Mouse (Mus musculus) embryonic facial prominence, embryonic 14.5 days (tissue): ENCODE measurements at regions not wholly inside any gene's neighbourhood (a gene's known extent, or its start where the extent isn't known, plus 50 kb on each side); places are given as distances from the start of the nearest gene placed in this dataset.

ENCODE experiments used
- ATAC-seq: fragments of 200-750 bp; cut with Nextera tagmentation; 2 replicates; pipeline ENCODE4 v1.8.0; 2017; ENCODE audit warnings: low read depth, moderate number of reproducible peaks, moderate TSS enrichment
- DNase-seq: peaks from one replicate; pipeline ENCODE4 v3.0.0-alpha.2; 2015; ENCODE audit warnings: low spot score
- H3K27ac ChIP-seq: fragments of 300-500 bp; sonication (generic); replicated peaks from 2 replicates; pipeline ENCODE4 v1.5.1; 2014; ENCODE audit warnings: low read depth, mild to moderate bottlenecking, low read length, moderate library complexity
- H3K27me3 ChIP-seq: fragments of 300-500 bp; sonication (generic); replicated peaks from 2 replicates; pipeline ENCODE4 v1.6.1; 2014; ENCODE audit warnings: low read length; ENCODE audit not compliant: control insufficient read depth, insufficient read depth
- H3K36me3 ChIP-seq: fragments of 300-500 bp; sonication (generic); 2 replicates; pipeline ENCODE4 v1.6.1; 2014; ENCODE audit warnings: low read length, mixed read lengths; ENCODE audit not compliant: control insufficient read depth, insufficient read depth
- H3K4me1 ChIP-seq: fragments of 300-500 bp; sonication (generic); 2 replicates; pipeline ENCODE4 v1.6.1; 2014; ENCODE audit warnings: antibody characterized with exemption, low read length; ENCODE audit not compliant: control insufficient read depth, insufficient read depth
- H3K4me2 ChIP-seq: fragments of 300-500 bp; sonication (generic); 2 replicates; pipeline ENCODE4 v1.6.1; 2014; ENCODE audit warnings: low read depth, mild to moderate bottlenecking, low read length, moderate library complexity, mixed read lengths
- H3K4me3 ChIP-seq: fragments of 300-500 bp; sonication (generic); 2 replicates; pipeline ENCODE4 v1.5.1; 2014; ENCODE audit warnings: low read depth, mild to moderate bottlenecking, low read length
- H3K9ac ChIP-seq: fragments of 300-500 bp; sonication (generic); 2 replicates; pipeline ENCODE4 v1.6.1; 2014; ENCODE audit warnings: low read depth, mild to moderate bottlenecking, low read length, moderate library complexity, mixed read lengths
- H3K9me3 ChIP-seq: fragments of 300-500 bp; sonication (generic); 2 replicates; pipeline ENCODE4 v1.6.1; 2016; ENCODE audit warnings: low read length; ENCODE audit not compliant: control insufficient read depth
- WGBS: fragments of 180-500 bp; shearing (Covaris S2); extraction: QIAGEN DNeasy Blood & Tissue Kit; methylation state at CpG from one replicate; pipeline ENCODE4 v1.1.7; 2014; 5-methylcytosine and 5-hydroxymethylcytosine counted together

DNA sequence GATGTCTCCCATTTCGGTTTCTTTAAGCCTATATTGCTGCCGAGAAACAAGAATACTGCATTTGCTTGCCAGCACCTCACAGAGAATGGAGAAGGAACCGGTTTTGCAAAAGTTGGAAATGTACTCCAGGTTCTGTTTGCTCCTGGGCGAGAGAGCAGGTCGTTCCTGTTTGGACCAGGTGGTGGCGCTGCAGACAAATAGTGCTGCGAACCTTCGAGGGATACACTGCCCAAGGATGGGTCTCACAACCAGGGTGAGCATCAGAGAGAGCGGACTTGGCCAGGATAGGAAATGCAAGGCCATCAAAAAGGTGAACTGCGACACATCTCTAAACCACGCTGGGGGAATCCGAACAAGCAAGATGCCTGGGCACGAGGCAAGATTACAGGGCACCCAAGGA, 54.0 kb upstream of the Ets2 start:
- DNase-seq (peak; percentile 83), ATAC-seq (peak; percentile 81)
- H3K36me3 ChIP-seq = no peaks in the 10 kb centered on the region
- H3K4me3 ChIP-seq = no peak overlapping the region
- no peak overlapping the region for H3K9ac ChIP-seq
- no peaks in the 10 kb centered on the region for H3K27me3 ChIP-seq
- H3K4me2 ChIP-seq = no peak overlapping the region
- H3K4me1 ChIP-seq = 0 out of 2 replicates have a peak, but pooled peaks cover 2% of the 10 kb centered on the region
- WGBS = 19% methylated on average over 13 of the region's 13 CpGs
- H3K9me3 ChIP-seq = no peaks in the 10 kb centered on the region
- no peak overlapping the region for H3K27ac ChIP-seq

- Histone ChIP-seq H3K27me3 (no peaks in the 10 kb centered on the region), H3K9ac (no peak overlapping the region), H3K4me1 (no peaks in the 10 kb centered on the region), H3K9me3 (no peaks in the 10 kb centered on the region), H3K4me3 (no peak overlapping the region), H3K4me2 (no peak overlapping the region), H3K27ac (0 out of 2 replicates have a peak overlapping the region, but pooled peaks have one; percentile 28), H3K36me3 (no peaks in the 10 kb centered on the region)
- 77% methylated on average over 15 of the region's 15 CpGs for WGBS
- ATAC-seq (no peak), DNase-seq (peak; percentile 54)
These were observed 56.6 kb upstream of the Erg start for GRCm38 (mm10) chr16:95642784-95643590.

DNA sequence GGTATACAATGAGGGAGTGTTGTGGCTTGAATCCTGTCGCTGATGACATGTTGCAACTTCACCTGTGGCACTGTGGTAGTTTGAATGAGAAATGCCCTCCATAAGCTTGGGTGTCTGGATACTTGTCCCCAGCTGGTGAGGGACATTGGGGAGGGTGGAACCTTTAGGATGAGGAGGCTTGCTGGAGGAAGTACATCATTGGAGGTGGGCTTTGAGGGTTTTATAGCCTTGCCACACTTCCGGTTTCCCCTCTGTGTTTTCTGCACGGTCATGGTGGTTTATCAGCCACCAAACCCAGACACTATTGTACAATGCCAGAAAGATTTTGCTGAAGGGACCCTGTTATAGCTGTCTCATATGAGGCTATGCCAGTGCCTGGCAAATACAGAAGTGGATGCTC, 54.3 kb upstream of the Erg start:
- DNase-seq (no peak), ATAC-seq (no peak)
- H3K4me3 ChIP-seq = no peak overlapping the region
- no peak overlapping the region for H3K4me2 ChIP-seq
- H3K27me3 ChIP-seq = no peaks in the 10 kb centered on the region
- no peak overlapping the region for H3K9ac ChIP-seq
- H3K9me3 ChIP-seq = no peaks in the 10 kb centered on the region
- H3K4me1 ChIP-seq = no peaks in the 10 kb centered on the region
- no peaks in the 10 kb centered on the region for H3K36me3 ChIP-seq
- WGBS = 91% methylated on average over 3 of the region's 3 CpGs
- H3K27ac ChIP-seq = no peak overlapping the region

DNA sequence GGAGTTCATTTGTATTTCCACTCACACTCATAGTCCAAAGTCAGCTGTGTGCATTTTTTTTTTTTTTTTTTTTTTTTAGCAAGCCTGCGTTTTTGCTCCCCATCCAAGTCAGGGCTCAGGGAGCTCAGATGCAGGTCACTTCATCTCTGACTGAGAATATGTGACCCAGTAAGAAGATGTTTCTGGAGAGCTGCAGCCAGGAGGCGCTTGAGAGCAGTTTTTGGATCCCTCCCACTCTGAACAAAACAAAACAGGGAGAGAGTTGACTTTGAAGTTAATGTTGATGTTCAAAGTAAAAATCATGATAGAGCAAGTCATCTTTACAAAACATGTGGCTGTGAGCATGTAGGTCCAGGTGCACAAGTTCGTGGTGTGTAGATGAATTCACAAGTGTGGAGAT, 53.3 kb upstream of the Erg start:
- Histone ChIP-seq H3K4me2 (no peak overlapping the region), H3K27me3 (no peaks in the 10 kb centered on the region), H3K9me3 (no peaks in the 10 kb centered on the region), H3K4me3 (no peak overlapping the region), H3K27ac (no peak overlapping the region), H3K9ac (no peak overlapping the region), H3K36me3 (no peaks in the 10 kb centered on the region), H3K4me1 (no peaks in the 10 kb centered on the region)
- DNase-seq (no peak), ATAC-seq (no peak)
- WGBS = 89% methylated on average over 3 of the region's 3 CpGs

DNA sequence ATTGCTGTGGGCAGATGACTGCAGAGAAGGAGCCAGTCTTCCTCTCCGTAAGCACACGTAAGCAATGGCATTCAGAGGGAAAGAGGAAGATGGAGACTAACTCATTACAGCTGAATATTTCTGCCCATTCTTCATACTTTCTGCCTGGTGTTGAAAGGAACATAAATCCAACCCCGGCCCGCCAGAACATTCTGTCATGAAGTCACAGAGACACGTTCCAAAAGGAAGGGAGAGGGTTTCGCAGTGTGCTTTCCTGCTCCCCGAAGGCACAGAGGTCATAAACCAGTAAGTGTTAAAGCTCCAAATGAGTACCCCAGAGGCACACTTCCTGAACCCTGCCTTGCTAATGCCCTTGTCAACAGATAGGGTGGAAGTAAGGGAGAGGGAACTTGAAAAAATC, 51.5 kb upstream of the Erg start:
- Histone ChIP-seq H3K4me1 (no peaks in the 10 kb centered on the region), H3K36me3 (no peaks in the 10 kb centered on the region), H3K9ac (no peak overlapping the region), H3K4me3 (no peak overlapping the region), H3K27ac (no peak overlapping the region), H3K4me2 (no peak overlapping the region), H3K9me3 (no peaks in the 10 kb centered on the region), H3K27me3 (no peaks in the 10 kb centered on the region)
- 56% methylated on average over 7 of the region's 7 CpGs for WGBS
- DNase-seq (no peak), ATAC-seq (no peak)

GRCm38 (mm10) chr16:95636615-95637014, 50.2 kb upstream of the Erg start:
- Histone ChIP-seq H3K27ac (no peak overlapping the region), H3K36me3 (no peaks in the 10 kb centered on the region), H3K27me3 (no peaks in the 10 kb centered on the region), H3K4me1 (no peaks in the 10 kb centered on the region), H3K9me3 (no peaks in the 10 kb centered on the region), H3K4me3 (no peak overlapping the region), H3K9ac (no peak overlapping the region), H3K4me2 (no peak overlapping the region)
- 65% methylated on average over 7 of the region's 7 CpGs for WGBS
- DNase-seq (no peak), ATAC-seq (no peak)
